In the genomic region with DNA sequence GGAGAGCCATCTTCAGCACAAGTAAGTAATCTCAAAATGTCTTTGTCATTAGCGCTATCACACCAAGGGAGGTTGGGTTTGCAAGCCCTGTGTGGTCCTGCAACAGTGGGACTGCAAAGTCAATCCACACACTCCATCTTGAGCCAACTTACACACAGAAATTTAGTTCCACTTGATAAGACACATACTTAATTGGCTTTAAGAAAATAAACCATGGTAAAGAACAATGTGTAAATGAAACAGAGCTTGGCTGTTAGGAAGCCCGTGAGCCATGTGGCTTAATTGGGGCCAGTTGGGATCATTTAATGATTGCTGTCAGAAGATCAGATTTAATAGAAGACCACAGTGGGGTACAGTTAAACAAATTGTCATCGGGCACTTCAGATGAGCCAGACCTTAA, we compare ENCODE assay signal across 17 mouse cellular contexts.
A peak's percentile ranks its signal among the peaks of the same experiment; 100 is the strongest.
DNase-seq lines count a peak whose midpoint lies in the region; ATAC-seq and TF ChIP-seq lines count a peak whose summit lies in the region.
"Had no signal": no experiment of that assay in that cellular context is flagged by ENCODE, and none has a peak within 500 bp of the region (broad histone marks: within the 10 kb centered on the region; RNA-seq: fewer than 3 reads in every experiment).

No protein-coding gene starts in this region.

- H3K4me1 ChIP-seq in midbrain, embryonic 12.5 days, result peaks cover 5% of the 10 kb centered on the region; the same call in 1 of the 2 replicates
- no peaks in the 10 kb centered on the region for H3K4me1 ChIP-seq in midbrain, embryonic 14.5 days (ENCODE audit: control insufficient read depth, insufficient read depth, low read length)
- peaks cover 33% of the 10 kb centered on the region for H3K4me1 ChIP-seq in embryonic facial prominence, embryonic 14.5 days (ENCODE audit: control insufficient read depth, insufficient read depth, low read length)
- 0 out of 2 replicates have a peak, but pooled peaks cover 7% of the 10 kb centered on the region for H3K4me1 ChIP-seq in neural tube, embryonic 15.5 days
- H3K4me1 ChIP-seq in kidney, adult 2 months (ENCODE audit: control insufficient read depth, insufficient read depth, low read length), result no peaks in the 10 kb centered on the region

- TF ChIP-seq CTCF in gastrocnemius, adult 2 months (IDR thresholded peaks at IDR 0.05), result no peak
- no peak for TF ChIP-seq CTCF in kidney, adult 2 months (conservative IDR thresholded peaks at IDR 0.05; ENCODE audit: insufficient read depth, insufficient read length, low read depth, low read length)

- peak overlapping the region; percentile 83; the same call in 1 of the 2 replicates for H3K27ac ChIP-seq in gastrocnemius, adult 2 months
- H3K27ac ChIP-seq in midbrain, embryonic 12.5 days (replicated peaks), result no peak overlapping the region
- no peak overlapping the region for H3K27ac ChIP-seq in midbrain, embryonic 14.5 days (replicated peaks; ENCODE audit: low read depth, low read length)
- H3K27ac ChIP-seq in embryonic facial prominence, embryonic 14.5 days (replicated peaks; ENCODE audit: low read depth, low read length), result no peak overlapping the region
- no peak overlapping the region for H3K27ac ChIP-seq in neural tube, embryonic 15.5 days (replicated peaks)
- H3K27ac ChIP-seq in kidney, adult 2 months (ENCODE audit: insufficient read depth, low read depth, low read length), result no peak overlapping the region

- ATAC-seq in midbrain, embryonic 12.5 days (ENCODE audit: low FRiP score, low read depth), result peak; percentile 41; the same call in 1 of the 2 replicates
- no peak for ATAC-seq in midbrain, embryonic 14.5 days (ENCODE audit: low FRiP score, low TSS enrichment)
- ATAC-seq in embryonic facial prominence, embryonic 14.5 days (ENCODE audit: low read depth), result peak; percentile 62; the same call in 1 of the 2 replicates
- peak; percentile 40; the same call in 1 of the 2 replicates for ATAC-seq in neural tube, embryonic 15.5 days (ENCODE audit: low FRiP score)

- no peak overlapping the region for H3K4me3 ChIP-seq in gastrocnemius, adult 2 months
- H3K4me3 ChIP-seq in midbrain, embryonic 12.5 days, result no peak overlapping the region
- H3K4me3 ChIP-seq in midbrain, embryonic 14.5 days (replicated peaks; ENCODE audit: low read depth, low read length), result no peak overlapping the region
- no peak overlapping the region for H3K4me3 ChIP-seq in embryonic facial prominence, embryonic 14.5 days (ENCODE audit: low read depth, low read length)
- no peak overlapping the region for H3K4me3 ChIP-seq in neural tube, embryonic 15.5 days (replicated peaks)
- H3K4me3 ChIP-seq in kidney, adult 2 months (ENCODE audit: insufficient read depth, low read depth, low read length), result no peak overlapping the region

- H3K27me3 ChIP-seq in midbrain, embryonic 12.5 days, result no peaks in the 10 kb centered on the region
- no peaks in the 10 kb centered on the region for H3K27me3 ChIP-seq in midbrain, embryonic 14.5 days (ENCODE audit: control insufficient read depth, insufficient read depth, low read length)
- H3K27me3 ChIP-seq in embryonic facial prominence, embryonic 14.5 days (replicated peaks; ENCODE audit: control insufficient read depth, insufficient read depth, low read length), result no peaks in the 10 kb centered on the region
- no peaks in the 10 kb centered on the region for H3K27me3 ChIP-seq in neural tube, embryonic 15.5 days (replicated peaks)
- no peaks in the 10 kb centered on the region for H3K27me3 ChIP-seq in kidney, adult 2 months (replicated peaks; ENCODE audit: control insufficient read depth, insufficient read depth, low read length)

- no peak for DNase-seq in gastrocnemius, adult 2 months
- no peak for DNase-seq in gastrocnemius, adult 18-20 months (ENCODE audit: low spot score)
- DNase-seq in midbrain, embryonic 14.5 days, result no peak
- peak; percentile 44 for DNase-seq in embryonic facial prominence, embryonic 14.5 days (ENCODE audit: low spot score)
- DNase-seq in kidney, adult 2 months, result no peak
- DNase-seq in spleen, postnatal 14 days (ENCODE audit: low spot score in 2 of 2), result no peak
- DNase-seq: B cell, adult 2 months; cerebellum, adult 11 months; cerebellum, postnatal 36 days; gastrocnemius, postnatal 25 days; kidney, postnatal 10 days; liver; lung, adult 18-20 months; lung, postnatal 36 days; spleen, adult 18-20 months had no signal

- intact Hi-C loops in gastrocnemius, adult 2 months (cut with DNase I), result no loop called here

- no peak overlapping the region for H3K9ac ChIP-seq in midbrain, embryonic 12.5 days (replicated peaks)
- no peak overlapping the region for H3K9ac ChIP-seq in midbrain, embryonic 14.5 days (replicated peaks; ENCODE audit: low read length)
- no peak overlapping the region for H3K9ac ChIP-seq in embryonic facial prominence, embryonic 14.5 days (ENCODE audit: low read depth, low read length)
- no peak overlapping the region for H3K9ac ChIP-seq in neural tube, embryonic 15.5 days (replicated peaks)

- H3K4me2 ChIP-seq in midbrain, embryonic 12.5 days (replicated peaks), result no peak overlapping the region
- no peak overlapping the region for H3K4me2 ChIP-seq in midbrain, embryonic 14.5 days (ENCODE audit: low read length)
- H3K4me2 ChIP-seq in embryonic facial prominence, embryonic 14.5 days (ENCODE audit: low read depth, low read length), result no peak overlapping the region
- H3K4me2 ChIP-seq in neural tube, embryonic 15.5 days, result no peak overlapping the region

- H3K36me3 ChIP-seq in midbrain, embryonic 12.5 days, result no peaks in the 10 kb centered on the region
- no peaks in the 10 kb centered on the region for H3K36me3 ChIP-seq in midbrain, embryonic 14.5 days (ENCODE audit: control insufficient read depth, insufficient read depth, low read length)
- H3K36me3 ChIP-seq in embryonic facial prominence, embryonic 14.5 days (ENCODE audit: control insufficient read depth, insufficient read depth, low read length), result no peaks in the 10 kb centered on the region
- no peaks in the 10 kb centered on the region for H3K36me3 ChIP-seq in neural tube, embryonic 15.5 days
- no peaks in the 10 kb centered on the region for H3K36me3 ChIP-seq in kidney, adult 2 months (ENCODE audit: control insufficient read depth, insufficient read depth, low read length)

- no peak for TF ChIP-seq POLR2A in kidney, adult 2 months (IDR thresholded peaks at IDR 0.05; ENCODE audit: low read depth, low read length)

- no peaks in the 10 kb centered on the region for H3K9me3 ChIP-seq in midbrain, embryonic 12.5 days
- H3K9me3 ChIP-seq in midbrain, embryonic 14.5 days (ENCODE audit: control insufficient read depth, low read length), result no peaks in the 10 kb centered on the region
- no peaks in the 10 kb centered on the region for H3K9me3 ChIP-seq in embryonic facial prominence, embryonic 14.5 days (ENCODE audit: control insufficient read depth, low read length)
- H3K9me3 ChIP-seq in neural tube, embryonic 15.5 days (replicated peaks), result no peaks in the 10 kb centered on the region

- WGBS in midbrain, embryonic 12.5 days, result 62% methylated on average over 3 of the region's 3 CpGs
- WGBS in midbrain, embryonic 14.5 days, result 63% methylated on average over 3 of the region's 3 CpGs
- 40% methylated on average over 3 of the region's 3 CpGs for WGBS in embryonic facial prominence, embryonic 14.5 days
- WGBS in neural tube, embryonic 15.5 days, result 54% methylated on average over 3 of the region's 3 CpGs
- WGBS in kidney, adult 2 months, result 66% methylated on average over 3 of the region's 3 CpGs
